10 mouse cellular contexts compared by ENCODE assay signal in the genomic region with DNA sequence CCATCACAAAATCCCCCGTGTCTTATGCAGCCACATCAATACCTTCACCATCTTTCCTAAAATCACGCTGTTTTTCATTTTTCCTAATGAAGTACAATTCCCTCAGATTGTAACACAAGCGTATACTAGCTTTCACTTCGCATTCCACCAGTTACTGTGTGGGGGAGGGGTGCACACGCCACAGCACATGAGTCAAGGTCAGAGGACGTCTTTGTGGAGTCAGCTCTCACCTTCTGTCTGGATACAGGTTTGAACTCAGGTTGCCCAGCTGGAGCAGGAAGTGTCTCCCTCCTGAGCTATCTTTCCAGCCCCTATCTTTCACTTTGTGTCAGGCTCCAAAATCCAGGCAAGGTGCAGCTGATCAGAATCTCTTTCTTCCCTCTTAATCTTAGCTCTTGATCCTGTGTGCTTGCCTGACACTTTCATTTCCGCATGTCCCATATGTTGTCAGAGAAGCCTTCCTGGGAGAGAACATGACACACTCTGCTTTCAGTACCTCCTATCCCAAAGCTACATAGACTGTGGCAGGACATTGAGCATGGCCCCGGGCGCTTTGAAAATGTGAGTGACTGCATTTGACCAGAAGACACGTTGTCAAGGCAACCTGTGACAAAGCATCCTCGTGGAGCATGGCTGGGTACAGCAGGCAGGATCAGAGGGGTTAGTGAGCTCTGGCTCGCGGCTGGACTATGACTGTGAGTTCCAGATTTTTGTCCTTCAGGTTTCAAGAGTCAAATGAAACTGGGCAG. TPM values are rescaled to one million over a fixed set of nuclear protein-coding genes. Genes with fewer than 3 reads are reported as not detected.
A peak's percentile ranks its signal among the peaks of the same experiment; 100 is the strongest.
DNase-seq lines count a peak whose midpoint lies in the region; ATAC-seq and TF ChIP-seq lines count a peak whose summit lies in the region.
"Had no signal": no experiment of that assay in that cellular context is flagged by ENCODE, and none has a peak within 500 bp of the region (broad histone marks: within the 10 kb centered on the region; RNA-seq: fewer than 3 reads in every experiment).

No protein-coding gene starts in this region.

- no peaks in the 10 kb centered on the region for H3K36me3 ChIP-seq in kidney, postnatal 0 days (ENCODE audit: insufficient read depth, low read length)
- H3K36me3 ChIP-seq in intestine, embryonic 15.5 days: peaks cover 4% of the 10 kb centered on the region; the same call in 1 of the 2 replicates

- 52% methylated on average over 13 of the region's 13 CpGs for WGBS in kidney, postnatal 0 days
- 63% methylated on average over 13 of the region's 13 CpGs for WGBS in intestine, embryonic 15.5 days

- no peak overlapping the region for H3K4me2 ChIP-seq in kidney, postnatal 0 days (ENCODE audit: low read length)
- H3K4me2 ChIP-seq in intestine, embryonic 15.5 days (replicated peaks): no peak overlapping the region

- TF ChIP-seq CTCF in kidney, postnatal 0 days (IDR thresholded peaks at IDR 0.05; ENCODE audit: low read depth): no peak

- no peak overlapping the region for H3K9ac ChIP-seq in kidney, postnatal 0 days (ENCODE audit: low read depth, low read length)
- H3K9ac ChIP-seq in intestine, embryonic 15.5 days: no peak overlapping the region

- H3K4me1 ChIP-seq in kidney, postnatal 0 days (replicated peaks; ENCODE audit: insufficient read depth, low read length): peaks cover 14% of the 10 kb centered on the region
- peaks cover 12% of the 10 kb centered on the region; the same call in 1 of the 2 replicates for H3K4me1 ChIP-seq in intestine, embryonic 15.5 days (replicated peaks)

- H3K27me3 ChIP-seq in kidney, postnatal 0 days (ENCODE audit: insufficient read depth, low read length): no peaks in the 10 kb centered on the region
- no peaks in the 10 kb centered on the region for H3K27me3 ChIP-seq in intestine, embryonic 15.5 days (replicated peaks)

- no peak overlapping the region for H3K4me3 ChIP-seq in kidney, postnatal 0 days (replicated peaks; ENCODE audit: low read depth, low read length)
- H3K4me3 ChIP-seq in intestine, embryonic 15.5 days (replicated peaks): no peak overlapping the region

- peak; percentile 36 for ATAC-seq in kidney, postnatal 0 days (replicated peaks; ENCODE audit: low FRiP score, low read depth)
- peak; percentile 21; the same call in 1 of the 2 replicates for ATAC-seq in intestine, embryonic 15.5 days
- no peak for ATAC-seq in erythroid progenitor cell, adult 5-6 weeks (replicated peaks; ENCODE audit: low FRiP score, poor library complexity, severe bottlenecking)
- ATAC-seq: inflammation-experienced regulatory T-cells, adult 6 months had no signal

- H3K27ac ChIP-seq in kidney, postnatal 0 days: no peak overlapping the region
- no peak overlapping the region for H3K27ac ChIP-seq in intestine, embryonic 15.5 days

- DNase-seq in kidney, postnatal 0 days (ENCODE audit: low spot score): no peak
- DNase-seq in kidney, postnatal 14 days: no peak
- peak; percentile 65 for DNase-seq in embryo, embryonic 11 days
- peak; percentile 79 for DNase-seq in retina, postnatal 1 day
- DNase-seq in layer of hippocampus, postnatal 14 days (ENCODE audit: low spot score in 2 of 2): no peak
- no peak for DNase-seq in frontal cortex, adult 2 months (ENCODE audit: extremely low spot score in 1 of 2, low spot score in 1 of 2)
- DNase-seq: cerebellum, adult 9-11 months had no signal

- 0 out of 2 replicates have a peak, but pooled peaks cover 13% of the 10 kb centered on the region for H3K9me3 ChIP-seq in kidney, postnatal 0 days (replicated peaks; ENCODE audit: low read length)
- no peaks in the 10 kb centered on the region for H3K9me3 ChIP-seq in intestine, embryonic 15.5 days

RNA-seq across cellular contexts. Expression of a gene that starts 33.9 kb away (rescaled TPM):
- polyA plus RNA-seq in kidney, postnatal 0 days (2015; fragmentation: Nextera tagmentation; extraction: Ambion mirVana): 31.8 and 39.6 TPM in 2 replicates
- 13.4 and 14.2 TPM in 2 replicates for polyA plus RNA-seq in intestine, embryonic 15.5 days (2015; fragmentation: Nextera tagmentation; extraction: Ambion mirVana)
- 1.1 and 2.1 TPM in 2 replicates for total RNA-seq in erythroid progenitor cell, adult 5-6 weeks (2015; ENCODE audit: low replicate concordance)
- total RNA-seq in erythroid progenitor cell, adult 5-6 weeks (2017; ENCODE audit: low replicate concordance): not detected in 2 replicates
- 10 to 100 TPM; 15.1 to 16.8 TPM for total RNA-seq in layer of hippocampus, postnatal 14 days (2021)
- polyA plus RNA-seq in frontal cortex, adult 2 months (2012; rRNA removed): 11.1 and 11.6 TPM in 2 replicates

RNA-seq across cellular contexts. Expression of a gene that starts 50.6 kb away (rescaled TPM):
- polyA plus RNA-seq in kidney, postnatal 0 days (2015; fragmentation: Nextera tagmentation; extraction: Ambion mirVana): 11.4 and 14.4 TPM in 2 replicates
- polyA plus RNA-seq in intestine, embryonic 15.5 days (2015; fragmentation: Nextera tagmentation; extraction: Ambion mirVana): 4.8 and 5.1 TPM in 2 replicates
- not detected in 2 replicates for total RNA-seq in erythroid progenitor cell, adult 5-6 weeks (2015; ENCODE audit: low replicate concordance)
- total RNA-seq in erythroid progenitor cell, adult 5-6 weeks (2017; ENCODE audit: low replicate concordance): 0.23 and 20.0 TPM in 2 replicates
- total RNA-seq in layer of hippocampus, postnatal 14 days (2021): 1 to 10 TPM; 2.2 TPM
- polyA plus RNA-seq in frontal cortex, adult 2 months (2012; rRNA removed): 8.3 and 10.2 TPM in 2 replicates

Comparison
In these comparisons a context has a peak if more than half of its experiments do, and no peak if none do; other contexts are left out.
1. DNase-seq: peak in embryo, embryonic 11 days (single experiment) and retina, postnatal 1 day (single experiment); none in kidney, postnatal 0 days (single experiment), kidney, postnatal 14 days (single experiment), layer of hippocampus, postnatal 14 days (0 of 2) and frontal cortex, adult 2 months (0 of 2).